Mouse (Mus musculus): ENCODE measurements around the gene C1qtnf4. TPM values are rescaled to one million over a fixed set of nuclear protein-coding genes. Genes with fewer than 3 reads are reported as not detected.

Gene C1qtnf4
- polyA plus RNA-seq, 1 experiment from 2014 or later = 2.3 TPM

- H3K36me3 ChIP-seq = peaks cover 27% of the 10 kb centered on the region
- peak; percentile 82 for DNase-seq (ENCODE audit: low spot score)
- WGBS = under 1% methylated on average over 73 of the region's 73 CpGs
These were observed 31.8 kb downstream of the C1qtnf4 start for GRCm38 (mm10) chr2:90917233-90917998.

GRCm38 (mm10) chr2:90917999-90918698 lies 32.5 kb downstream of the C1qtnf4 start:
- WGBS = 12% methylated on average over 16 of the region's 16 CpGs
- no peak for DNase-seq (ENCODE audit: low spot score)

More at GRCm38 (mm10) chr2:90917233-90917998, 31.8 kb downstream of the C1qtnf4 start:
- no peaks in the 10 kb centered on the region for H3K9me3 ChIP-seq (replicated peaks)
- H3K27me3 ChIP-seq (ENCODE audit: low read depth, poor library complexity, severe bottlenecking) = no peaks in the 10 kb centered on the region
- peaks cover 35% of the 10 kb centered on the region for H3K4me1 ChIP-seq
- H3K27ac ChIP-seq (replicated peaks) = peak overlapping the region; percentile 98
- H3K4me3 ChIP-seq = peak overlapping the region; percentile 80

GRCm38 (mm10) chr2:90921178-90921577 lies 35.5 kb downstream of the C1qtnf4 start:
- DNase-seq (ENCODE audit: low spot score) = no peak
- H3K4me3 ChIP-seq = no peak overlapping the region
- peaks cover 25% of the 10 kb centered on the region for H3K4me1 ChIP-seq
- H3K9me3 ChIP-seq (replicated peaks) = no peaks in the 10 kb centered on the region
- no peaks in the 10 kb centered on the region for H3K36me3 ChIP-seq
- no peaks in the 10 kb centered on the region for H3K27me3 ChIP-seq (ENCODE audit: low read depth, poor library complexity, severe bottlenecking)
- no peak overlapping the region for H3K27ac ChIP-seq (replicated peaks)
- WGBS = 93% methylated on average over 1 of the region's 1 CpGs

More at GRCm38 (mm10) chr2:90917999-90918698, 32.5 kb downstream of the C1qtnf4 start:
- H3K9me3 ChIP-seq (replicated peaks) = no peaks in the 10 kb centered on the region
- H3K27me3 ChIP-seq (ENCODE audit: low read depth, poor library complexity, severe bottlenecking) = no peaks in the 10 kb centered on the region
- peak overlapping the region; percentile 98 for H3K27ac ChIP-seq (replicated peaks)
- peak overlapping the region; percentile 80 for H3K4me3 ChIP-seq
- peaks cover 35% of the 10 kb centered on the region for H3K4me1 ChIP-seq
- peaks cover 20% of the 10 kb centered on the region for H3K36me3 ChIP-seq

GRCm38 (mm10) chr2:90922636-90923035 lies 37.0 kb downstream of the C1qtnf4 start:
- Histone ChIP-seq H3K27me3 (ENCODE audit: low read depth, poor library complexity, severe bottlenecking) (no peaks in the 10 kb centered on the region), H3K4me3 (no peak overlapping the region), H3K36me3 (no peaks in the 10 kb centered on the region), H3K4me1 (peaks cover 10% of the 10 kb centered on the region), H3K27ac (replicated peaks) (no peak overlapping the region), H3K9me3 (replicated peaks) (no peaks in the 10 kb centered on the region)
- DNase-seq (ENCODE audit: low spot score) = no peak
- 91% methylated on average over 2 of the region's 2 CpGs for WGBS

GRCm38 (mm10) chr2:90928566-90928965 lies 42.9 kb downstream of the C1qtnf4 start:
- Histone ChIP-seq H3K27me3 (ENCODE audit: low read depth, poor library complexity, severe bottlenecking) (0 out of 2 replicates have a peak, but pooled peaks cover 5% of the 10 kb centered on the region), H3K9me3 (replicated peaks) (no peaks in the 10 kb centered on the region), H3K4me1 (no peaks in the 10 kb centered on the region), H3K27ac (replicated peaks) (no peak overlapping the region), H3K4me3 (no peak overlapping the region), H3K36me3 (no peaks in the 10 kb centered on the region)
- DNase-seq (ENCODE audit: low spot score) = no peak
- WGBS = 87% methylated on average over 13 of the region's 13 CpGs

GRCm38 (mm10) chr2:90931829-90932228 lies 46.2 kb downstream of the C1qtnf4 start:
- Histone ChIP-seq H3K9me3 (replicated peaks) (no peaks in the 10 kb centered on the region), H3K4me1 (no peaks in the 10 kb centered on the region), H3K36me3 (no peaks in the 10 kb centered on the region), H3K27ac (replicated peaks) (no peak overlapping the region), H3K4me3 (no peak overlapping the region), H3K27me3 (ENCODE audit: low read depth, poor library complexity, severe bottlenecking) (0 out of 2 replicates have a peak, but pooled peaks cover 5% of the 10 kb centered on the region)
- DNase-seq (ENCODE audit: low spot score) = no peak
- WGBS = 83% methylated on average over 8 of the region's 8 CpGs

- no peaks in the 10 kb centered on the region for H3K9me3 ChIP-seq (replicated peaks)
- H3K4me3 ChIP-seq = no peak overlapping the region
- DNase-seq (ENCODE audit: low spot score) = no peak
- no peaks in the 10 kb centered on the region for H3K4me1 ChIP-seq
- H3K27me3 ChIP-seq (ENCODE audit: low read depth, poor library complexity, severe bottlenecking) = 0 out of 2 replicates have a peak, but pooled peaks cover 5% of the 10 kb centered on the region
- no peaks in the 10 kb centered on the region for H3K36me3 ChIP-seq
- no peak overlapping the region for H3K27ac ChIP-seq (replicated peaks)
- 74% methylated on average over 2 of the region's 2 CpGs for WGBS
These were observed 46.6 kb downstream of the C1qtnf4 start for GRCm38 (mm10) chr2:90932273-90932672.

GRCm38 (mm10) chr2:90938362-90938761 lies 52.7 kb downstream of the C1qtnf4 start:
- Histone ChIP-seq H3K4me1 (peaks cover 29% of the 10 kb centered on the region), H3K27ac (replicated peaks) (no peak overlapping the region), H3K27me3 (ENCODE audit: low read depth, poor library complexity, severe bottlenecking) (no peaks in the 10 kb centered on the region), H3K4me3 (no peak overlapping the region), H3K9me3 (replicated peaks) (no peaks in the 10 kb centered on the region), H3K36me3 (peaks cover under 1% of the 10 kb centered on the region; the same call in 1 of the 2 replicates)
- 75% methylated on average over 3 of the region's 3 CpGs for WGBS
- no peak for DNase-seq (ENCODE audit: low spot score)

- 54% methylated on average over 8 of the region's 8 CpGs for WGBS
- H3K27ac ChIP-seq (replicated peaks) = peak overlapping the region; percentile 98
These were observed 54.1 kb downstream of the C1qtnf4 start for GRCm38 (mm10) chr2:90939750-90940149.

More at GRCm38 (mm10) chr2:90939750-90940149, 54.1 kb downstream of the C1qtnf4 start:
- Histone ChIP-seq H3K27me3 (ENCODE audit: low read depth, poor library complexity, severe bottlenecking) (no peaks in the 10 kb centered on the region), H3K4me3 (peak overlapping the region; percentile 99), H3K36me3 (peaks cover 6% of the 10 kb centered on the region; the same call in 1 of the 2 replicates), H3K9me3 (replicated peaks) (no peaks in the 10 kb centered on the region), H3K4me1 (peaks cover 31% of the 10 kb centered on the region)
- no peak for DNase-seq (ENCODE audit: low spot score)

Other genes starting within 250 kb of the C1qtnf4 start
- gene Nup160, start 208.6 kb upstream of the C1qtnf4 start, polyA plus RNA-seq (2016; fragmentation: Nextera tagmentation; extraction: Ambion mirVana) = 62.2 and 62.5 TPM in 2 replicates
- 110 and 128 TPM in 2 replicates for gene Fnbp4, start 140.5 kb upstream of the C1qtnf4 start, polyA plus RNA-seq (2016; fragmentation: Nextera tagmentation; extraction: Ambion mirVana)
- gene Agbl2, start 103.1 kb upstream of the C1qtnf4 start, polyA plus RNA-seq (2016; fragmentation: Nextera tagmentation; extraction: Ambion mirVana) = 0.25 and 0.47 TPM in 2 replicates
- 251 and 254 TPM in 2 replicates for gene Mtch2, start 38.7 kb upstream of the C1qtnf4 start, polyA plus RNA-seq (2016; fragmentation: Nextera tagmentation; extraction: Ambion mirVana)
- gene Kbtbd4, start 18.9 kb downstream of the C1qtnf4 start, polyA plus RNA-seq (2016; fragmentation: Nextera tagmentation; extraction: Ambion mirVana) = 57.8 and 58.6 TPM in 2 replicates
- gene Ndufs3, start 19.0 kb downstream of the C1qtnf4 start, polyA plus RNA-seq (2016; fragmentation: Nextera tagmentation; extraction: Ambion mirVana) = 194 and 199 TPM in 2 replicates
- gene Celf1, start 54.5 kb downstream of the C1qtnf4 start, polyA plus RNA-seq (2016; fragmentation: Nextera tagmentation; extraction: Ambion mirVana) = 148 and 158 TPM in 2 replicates
- gene Rapsn, start 149.8 kb downstream of the C1qtnf4 start, polyA plus RNA-seq (2016; fragmentation: Nextera tagmentation; extraction: Ambion mirVana) = 1.7 and 2.0 TPM in 2 replicates
- 363 TPM in 2 replicates for gene Psmc3, start 168.1 kb downstream of the C1qtnf4 start, polyA plus RNA-seq (2016; fragmentation: Nextera tagmentation; extraction: Ambion mirVana)
- 20.5 and 26.3 TPM in 2 replicates for gene Slc39a13, start 184.6 kb downstream of the C1qtnf4 start, polyA plus RNA-seq (2016; fragmentation: Nextera tagmentation; extraction: Ambion mirVana)
- 3.6 and 5.6 TPM in 2 replicates for gene Spi1, start 196.5 kb downstream of the C1qtnf4 start, polyA plus RNA-seq (2016; fragmentation: Nextera tagmentation; extraction: Ambion mirVana)
- gene Mybpc3, start 232.3 kb downstream of the C1qtnf4 start, polyA plus RNA-seq (2016; fragmentation: Nextera tagmentation; extraction: Ambion mirVana) = 0.02 TPM in 1 of 2 replicates, not detected in the other